Mouse (Mus musculus) neural tube, embryonic 13.5 days (tissue): ENCODE results near the gene Mrps6. TPM values are rescaled to one million over a fixed set of nuclear protein-coding genes. Genes with fewer than 3 reads are reported as not detected.
A peak's percentile ranks its signal among the peaks of the same experiment; 100 is the strongest.

Source experiments
- ATAC-seq: fragments of 200-750 bp; cut with Nextera tagmentation; 2 replicates; pipeline ENCODE4 v1.8.0; 2017; ENCODE audit warnings: low read depth, mild to moderate bottlenecking, moderate TSS enrichment, moderate library complexity
- H3K27ac ChIP-seq: fragments of 300-500 bp; sonication (generic); replicated peaks from 2 replicates; pipeline ENCODE4 v1.5.1; 2015; ENCODE audit warnings: moderate library complexity, mild to moderate bottlenecking, inconsistent platforms
- H3K27me3 ChIP-seq: fragments of 300-500 bp; sonication (generic); 2 replicates; pipeline ENCODE4 v1.6.1; 2015; ENCODE audit warnings: mild to moderate bottlenecking, inconsistent platforms
- H3K36me3 ChIP-seq: fragments of 300-500 bp; sonication (generic); 2 replicates; pipeline ENCODE4 v1.6.1; 2015; ENCODE audit warnings: mild to moderate bottlenecking, inconsistent platforms
- H3K4me1 ChIP-seq: fragments of 300-500 bp; sonication (generic); replicated peaks from 2 replicates; pipeline ENCODE4 v1.6.1; 2015; ENCODE audit warnings: inconsistent platforms
- H3K4me2 ChIP-seq: fragments of 300-500 bp; sonication (generic); 2 replicates; pipeline ENCODE4 v1.6.1; 2015; ENCODE audit warnings: inconsistent platforms, mild to moderate bottlenecking, moderate library complexity
- H3K4me3 ChIP-seq: fragments of 300-500 bp; sonication (generic); 2 replicates; pipeline ENCODE4 v1.5.1; 2015; ENCODE audit warnings: mild to moderate bottlenecking, inconsistent platforms
- H3K9ac ChIP-seq: fragments of 300-500 bp; sonication (generic); 2 replicates; pipeline ENCODE4 v1.6.1; 2015; ENCODE audit warnings: moderate library complexity, mild to moderate bottlenecking, inconsistent platforms
- H3K9me3 ChIP-seq: fragments of 300-500 bp; sonication (generic); 2 replicates; pipeline ENCODE4 v1.6.1; 2016; ENCODE audit warnings: inconsistent platforms
- WGBS: fragments of 180-500 bp; shearing (Covaris S2); methylation state at CpG from one replicate; pipeline ENCODE4 v1.1.7; 2015; 5-methylcytosine and 5-hydroxymethylcytosine counted together
- polyA plus RNA-seq: library from polyadenylated mRNA; unstranded; fragments of >200 nt; fragmentation: Nextera tagmentation; extraction: Ambion mirVana; gene quantifications from 2 replicates; pipeline ENCODE4 v1.2.1, GENCODE M21; 2015

Mrps6 gene
- polyA plus RNA-seq, 1 experiment from 2014 or later = 167 TPM

GRCm38 (mm10) chr16:92159114-92159513 is 101.0 kb downstream of the Mrps6 start:
- Histone ChIP-seq H3K36me3 (no peaks in the 10 kb centered on the region), H3K4me2 (peak overlapping the region; percentile 85), H3K9me3 (no peaks in the 10 kb centered on the region), H3K4me1 (peaks cover 19% of the 10 kb centered on the region), H3K27ac (peak overlapping the region; percentile 81), H3K27me3 (no peaks in the 10 kb centered on the region), H3K9ac (peak overlapping the region; percentile 75), H3K4me3 (peak overlapping the region; percentile 49)
- no peak for ATAC-seq
- 50% methylated on average over 6 of the region's 6 CpGs for WGBS

Other genes starting within 250 kb of the Mrps6 start
- gene Gm49711, start within 50 bp of the Mrps6 start, polyA plus RNA-seq = 0.66 and 0.74 TPM in 2 replicates
- 13.1 and 14.9 TPM in 2 replicates for gene Slc5a3, start 52 bp downstream of the Mrps6 start, polyA plus RNA-seq
- 0.31 and 7.3 TPM in 2 replicates for gene Kcne2, start 234.1 kb downstream of the Mrps6 start, polyA plus RNA-seq
- 73.9 and 82.3 TPM in 2 replicates for gene Smim11, start 243.0 kb downstream of the Mrps6 start, polyA plus RNA-seq